Mouse (Mus musculus) C2C12 (cell line): ENCODE data around the gene Fmo1.

Source experiments
- CTCF ChIP-seq: IDR thresholded peaks from one replicate; pipeline ENCODE4 v1.5.1; 2011; ENCODE audit not compliant: control insufficient read depth, insufficient read depth, insufficient read length
- MAX ChIP-seq: IDR thresholded peaks from one replicate; pipeline ENCODE4 v1.6.1; 2011; ENCODE audit warnings: mild to moderate bottlenecking, control low read depth
- MYOG ChIP-seq: IDR thresholded peaks from one replicate; pipeline ENCODE4 v1.6.1; 2011; ENCODE audit not compliant: control insufficient read depth, insufficient read length; ENCODE audit errors: extremely low read depth

GRCm38 (mm10) chr1:162853812-162854482, 12.5 kb downstream of the Fmo1 start:
- TF ChIP-seq CTCF (no peak), MYOG (no peak), MAX (no peak)
